Mouse (Mus musculus) cerebellum, postnatal 36 days (tissue): ENCODE results near the gene Phactr3.
A peak's percentile ranks its signal among the peaks of the same experiment; 100 is the strongest.

Source experiments
- DNase-seq, 2 experiments: peaks; one replicate each; pipeline ENCODE4 v3.0.0; 2021 to 2022; ENCODE audit warnings: mixed read lengths in 2 of 2

Phactr3 gene

DNA sequence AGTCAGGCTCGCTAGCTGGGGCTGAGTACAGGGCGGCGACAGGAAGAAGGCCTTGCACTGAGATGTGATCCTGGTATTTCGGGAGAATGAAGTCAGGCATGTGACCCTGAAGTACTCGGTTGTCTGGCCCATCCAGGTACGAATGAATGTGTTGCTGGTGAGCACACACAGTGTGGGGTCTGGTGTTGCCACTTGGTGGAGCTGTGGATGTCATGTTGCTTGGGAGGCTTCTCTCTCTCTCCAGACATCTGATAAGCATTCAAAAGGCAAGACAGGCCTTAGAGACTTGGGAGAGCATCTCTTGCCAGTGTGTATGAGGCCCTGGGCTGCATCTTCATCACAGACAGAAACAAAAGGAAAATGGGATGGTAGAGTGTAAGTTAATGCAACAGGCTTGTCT, 77.3 kb downstream of the Phactr3 start:
- DNase-seq, result no peak

GRCm38 (mm10) chr2:178197542-178197941, 78.8 kb downstream of the Phactr3 start:
- DNase-seq, result no peak

DNA sequence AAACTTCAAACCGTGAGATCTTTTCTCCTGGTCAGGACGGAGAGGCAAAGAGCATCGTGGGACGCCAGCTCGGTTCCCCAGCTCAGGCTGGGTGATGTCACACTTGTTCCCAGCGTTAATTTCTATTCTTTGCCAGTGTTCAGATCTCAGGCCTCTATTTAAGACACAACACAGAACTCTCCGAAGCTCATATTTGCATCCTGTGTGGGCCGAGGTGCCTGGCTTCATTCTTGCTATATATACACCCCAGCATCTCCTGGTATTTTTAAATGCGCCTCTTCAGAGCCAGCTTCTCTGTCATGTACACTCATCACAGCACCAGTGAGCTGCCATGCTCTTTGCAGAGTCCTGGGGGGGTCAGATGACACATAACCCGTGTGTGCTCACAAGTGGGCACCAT, 85.7 kb downstream of the Phactr3 start:
- no peak for DNase-seq

- DNase-seq, result no peak
Measured at GRCm38 (mm10) chr2:178208186-178208600, 89.4 kb downstream of the Phactr3 start.

GRCm38 (mm10) chr2:178213826-178214225, 95.1 kb downstream of the Phactr3 start:
- DNase-seq, result no peak

GRCm38 (mm10) chr2:178214531-178214930, 95.8 kb downstream of the Phactr3 start:
- peak in 1 of 2 experiments; percentile 47 for DNase-seq

DNA sequence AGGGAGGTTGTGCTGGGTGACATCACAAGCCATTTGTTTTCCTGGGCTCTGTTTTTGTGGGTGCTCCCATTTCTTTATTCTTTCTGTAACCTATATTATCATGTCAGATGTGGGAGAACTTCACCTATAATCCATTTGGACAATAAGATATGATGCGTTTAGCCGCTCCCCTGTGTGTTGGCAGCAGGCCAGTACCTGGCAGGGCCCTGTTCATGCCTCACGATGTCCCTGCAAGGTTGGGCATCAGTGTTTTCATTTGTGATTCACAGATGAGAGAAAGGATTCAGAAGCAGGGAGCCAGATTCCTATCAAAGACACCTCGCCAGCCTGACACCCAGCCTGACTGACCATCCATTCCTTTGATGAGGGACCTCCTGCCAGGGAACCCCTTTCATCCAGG, 99.7 kb downstream of the Phactr3 start:
- DNase-seq, result peak; percentile 61 to 65

DNA sequence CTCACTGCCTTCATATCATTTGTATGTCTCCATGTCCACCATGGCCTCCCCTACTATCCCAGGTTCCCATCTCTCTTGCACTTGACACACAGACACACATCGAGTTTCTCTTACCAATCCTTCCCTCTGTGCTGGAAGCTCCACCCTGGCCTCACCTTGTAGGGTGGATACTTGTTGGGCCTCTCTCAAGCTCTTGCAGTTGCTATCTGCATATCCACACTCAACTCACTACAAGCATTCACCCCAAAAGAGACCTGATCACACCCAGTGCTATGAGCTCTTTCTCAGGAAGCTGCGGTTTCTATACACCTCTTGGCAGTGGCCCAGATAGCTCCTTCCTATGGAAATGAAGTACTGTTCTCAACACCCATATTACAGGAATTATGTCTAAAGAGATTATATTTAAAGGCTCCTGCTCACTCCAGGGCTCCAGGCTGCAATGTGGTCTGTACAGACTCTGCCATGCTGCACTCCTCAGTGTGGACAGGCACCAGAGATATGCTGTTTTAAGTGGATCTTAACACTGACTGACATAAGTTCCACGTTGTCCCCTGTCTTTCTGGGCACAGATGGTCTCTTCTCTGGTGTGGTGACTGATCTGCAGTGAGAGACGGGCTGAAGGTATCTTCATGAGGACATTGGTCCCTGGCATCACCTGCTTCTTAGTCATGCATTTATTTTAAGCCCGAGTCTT, 100.8 kb downstream of the Phactr3 start:
- DNase-seq, result peak in 1 of 2 experiments; percentile 47

DNA sequence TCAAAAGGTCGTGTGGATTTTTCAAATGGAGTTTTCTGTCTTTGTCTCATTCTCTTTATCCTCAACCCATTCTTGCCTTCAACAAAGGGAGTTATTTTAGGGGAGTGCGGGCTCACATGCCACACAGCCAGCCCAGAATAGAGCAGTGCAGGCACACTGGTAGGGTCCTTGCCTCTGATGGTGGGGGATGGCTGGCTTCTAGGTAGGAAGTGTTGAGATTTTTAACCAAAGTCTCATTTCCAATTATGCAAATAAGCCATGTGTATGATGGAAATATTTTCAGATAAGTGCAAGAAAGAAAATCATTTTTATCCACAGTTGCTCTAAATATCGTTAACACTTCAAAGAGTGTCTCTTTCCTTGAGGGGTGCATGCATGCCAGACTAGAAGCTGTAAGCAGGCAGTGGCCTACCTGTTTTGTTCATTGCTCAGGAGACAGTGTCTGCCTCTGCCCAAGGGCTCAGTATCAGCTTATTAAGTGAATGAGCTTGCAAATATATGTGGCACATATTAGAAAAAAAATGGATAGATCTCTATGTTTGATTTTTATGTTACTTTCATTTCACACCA, 101.5 kb downstream of the Phactr3 start:
- DNase-seq, result no peak

DNA sequence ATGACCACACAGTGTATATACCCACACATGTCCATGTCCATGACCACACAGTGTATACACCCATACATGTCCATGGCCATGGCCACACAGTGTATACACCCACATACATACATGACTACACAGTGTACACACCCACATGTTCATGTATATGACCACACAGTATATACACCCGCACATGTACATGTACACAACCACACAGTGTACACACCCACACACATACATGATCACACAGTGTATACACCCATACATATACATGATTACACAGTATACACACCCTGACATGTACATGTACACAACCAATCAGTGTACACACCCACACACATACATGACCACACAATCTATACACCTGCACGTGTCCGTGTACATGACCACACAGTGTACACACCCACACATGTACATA, 102.2 kb downstream of the Phactr3 start:
- DNase-seq, result no peak

GRCm38 (mm10) chr2:178229231-178229630, 110.5 kb downstream of the Phactr3 start:
- no peak for DNase-seq

DNA sequence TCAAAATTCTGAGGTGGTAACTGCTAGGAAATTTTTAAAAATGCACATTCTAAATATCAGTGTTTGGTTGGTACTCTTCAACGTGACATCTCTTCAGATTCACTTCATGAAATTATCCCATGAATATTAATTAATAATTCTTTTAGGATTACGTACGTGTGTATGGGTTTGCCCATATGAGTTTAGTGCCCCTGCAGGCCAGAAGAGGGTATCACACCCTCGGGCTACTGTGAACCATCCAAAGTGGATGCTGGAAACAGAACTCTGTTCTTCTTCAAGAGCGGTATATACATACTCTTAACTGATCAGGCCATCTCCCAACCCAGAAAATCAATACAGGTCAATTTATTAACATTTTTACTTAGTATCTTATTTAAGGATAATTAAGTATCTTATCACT, 114.7 kb downstream of the Phactr3 start:
- no peak for DNase-seq

DNA sequence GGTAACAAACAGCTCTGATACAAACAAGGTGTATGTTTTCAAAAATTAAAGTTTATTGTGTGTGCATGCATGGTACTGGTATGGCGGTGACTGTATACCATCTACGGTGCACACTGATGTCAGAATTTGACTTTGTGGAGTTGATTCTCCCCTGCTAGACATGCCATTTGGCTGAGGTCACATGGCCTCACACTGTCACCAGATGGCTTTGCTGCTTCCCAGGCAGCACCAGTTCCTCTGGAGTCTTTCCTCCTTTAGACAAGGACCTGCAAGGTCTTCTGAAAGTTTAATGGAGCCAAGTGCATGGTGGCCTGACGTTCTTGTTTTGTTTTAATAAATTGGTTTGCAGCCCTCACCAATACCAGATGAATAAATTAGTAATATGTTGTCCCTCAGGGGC, 118.3 kb downstream of the Phactr3 start:
- peak; percentile 63 to 68 for DNase-seq

DNA sequence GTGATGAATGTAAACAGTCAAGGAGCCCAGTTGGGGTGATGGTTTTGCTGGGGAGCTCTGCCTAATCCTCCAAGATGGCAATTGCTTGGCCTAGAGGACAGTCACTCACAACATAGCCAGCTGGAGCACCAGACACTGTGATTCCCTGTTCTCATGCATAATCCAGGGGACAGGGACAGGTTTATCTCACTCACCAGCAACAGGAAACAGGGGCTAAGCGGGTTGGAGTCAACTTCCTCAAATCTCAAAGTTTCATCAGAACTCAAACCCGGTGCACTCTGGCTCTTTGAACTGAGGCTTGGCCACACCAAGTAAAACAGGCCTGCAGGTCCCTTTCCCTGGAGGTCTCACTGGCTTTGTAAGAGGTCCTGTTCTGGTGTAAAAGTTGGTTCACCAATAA, 119.7 kb downstream of the Phactr3 start:
- no peak for DNase-seq

- DNase-seq, result no peak
Measured at GRCm38 (mm10) chr2:178240886-178241285, 122.1 kb downstream of the Phactr3 start.

- no peak for DNase-seq
Measured at GRCm38 (mm10) chr2:178241374-178241773, 122.6 kb downstream of the Phactr3 start.

DNA sequence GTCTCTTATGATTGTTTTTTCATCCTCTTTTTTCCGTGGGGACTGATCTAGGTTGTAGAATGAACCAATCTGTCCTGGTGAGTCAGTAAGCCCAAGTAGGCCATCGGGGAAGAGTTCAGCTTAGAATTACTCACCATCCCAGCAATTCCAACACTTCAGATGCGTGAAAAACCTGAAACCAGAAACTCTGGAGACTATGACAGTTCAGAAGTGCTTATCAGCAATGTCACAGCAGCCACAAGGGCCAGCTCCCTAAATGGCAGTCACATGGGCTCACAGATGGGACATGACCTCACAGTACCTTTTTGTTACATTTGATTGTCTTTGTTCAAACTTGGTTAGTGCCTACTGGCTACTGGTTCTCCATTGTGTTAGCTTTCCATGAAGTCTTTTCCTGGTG, 124.2 kb downstream of the Phactr3 start:
- DNase-seq, result no peak

DNA sequence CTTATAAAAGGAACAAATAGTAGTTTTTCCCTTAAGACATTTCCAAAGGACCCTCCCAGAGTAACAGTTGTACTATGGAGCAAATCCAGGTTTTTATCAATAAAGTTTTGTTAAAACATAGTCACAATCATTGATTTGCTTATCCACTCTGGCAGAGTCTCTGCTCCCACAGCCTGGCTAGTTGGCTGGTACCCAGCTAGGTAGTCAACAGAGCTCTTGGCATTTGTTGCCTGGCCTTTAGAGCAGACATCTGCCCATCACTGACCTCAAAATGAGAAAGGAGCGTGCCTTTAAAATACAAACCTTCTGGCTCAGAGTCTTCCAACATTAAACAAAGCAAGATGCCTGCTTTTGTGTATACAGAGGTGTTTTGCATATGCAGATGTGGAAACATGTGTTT, 126.1 kb downstream of the Phactr3 start:
- DNase-seq, result peak; percentile 52 to 55

DNA sequence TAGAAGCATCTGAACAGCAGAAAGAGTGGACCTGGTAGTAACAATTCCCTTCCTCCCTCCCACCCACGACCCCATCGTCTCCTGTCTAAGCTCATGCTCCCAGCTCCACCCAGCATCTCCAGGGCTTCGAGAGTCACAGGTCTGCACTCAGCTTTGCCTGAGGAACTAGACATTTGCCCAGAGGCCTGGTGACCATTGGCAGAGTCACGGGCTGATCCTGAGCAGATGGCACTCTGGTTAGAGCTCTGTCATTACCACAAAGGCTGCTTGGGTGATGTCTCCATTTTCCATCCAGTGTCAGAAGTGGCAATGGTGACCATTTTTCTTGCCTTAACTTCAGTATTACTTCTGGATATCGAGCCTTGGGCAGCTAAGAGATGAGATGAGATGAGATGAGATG, 127.1 kb downstream of the Phactr3 start:
- DNase-seq, result peak; percentile 74 to 75

GRCm38 (mm10) chr2:178246767-178247166, 128.0 kb downstream of the Phactr3 start:
- DNase-seq, result peak in 1 of 2 experiments; percentile 34

GRCm38 (mm10) chr2:178247274-178247673, 128.5 kb downstream of the Phactr3 start:
- DNase-seq, result no peak

- no peak for DNase-seq
Measured at GRCm38 (mm10) chr2:178257117-178257825, 138.5 kb downstream of the Phactr3 start.

DNA sequence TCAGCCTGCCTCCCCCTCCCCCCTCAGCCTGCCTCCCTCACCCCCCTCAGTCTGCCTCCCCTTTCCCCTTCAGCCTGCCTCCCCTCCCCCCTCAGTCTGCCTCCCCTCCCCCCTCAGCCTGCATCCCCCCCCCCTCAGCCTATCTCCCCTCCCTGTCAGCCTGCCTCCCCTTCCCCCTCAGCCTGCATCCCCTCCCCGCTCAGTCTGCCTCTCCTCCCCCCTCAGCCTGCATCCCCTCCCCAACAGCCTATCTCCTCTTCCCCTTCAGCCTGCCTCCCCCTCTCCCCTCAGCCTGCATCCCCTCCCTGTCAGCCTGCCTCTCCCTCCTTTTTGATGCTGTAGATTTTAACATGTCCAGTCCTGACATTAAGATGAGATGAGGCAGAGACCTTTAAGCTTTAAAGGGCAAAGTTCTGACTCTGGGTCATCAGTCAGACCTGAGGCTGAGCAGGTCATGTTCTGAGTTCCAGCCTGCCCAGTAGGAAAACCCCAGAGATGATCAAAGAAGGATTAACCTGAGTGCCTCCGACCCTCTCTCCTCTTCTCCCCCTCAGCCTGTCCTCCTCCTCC, 139.3 kb downstream of the Phactr3 start:
- DNase-seq, result no peak

DNA sequence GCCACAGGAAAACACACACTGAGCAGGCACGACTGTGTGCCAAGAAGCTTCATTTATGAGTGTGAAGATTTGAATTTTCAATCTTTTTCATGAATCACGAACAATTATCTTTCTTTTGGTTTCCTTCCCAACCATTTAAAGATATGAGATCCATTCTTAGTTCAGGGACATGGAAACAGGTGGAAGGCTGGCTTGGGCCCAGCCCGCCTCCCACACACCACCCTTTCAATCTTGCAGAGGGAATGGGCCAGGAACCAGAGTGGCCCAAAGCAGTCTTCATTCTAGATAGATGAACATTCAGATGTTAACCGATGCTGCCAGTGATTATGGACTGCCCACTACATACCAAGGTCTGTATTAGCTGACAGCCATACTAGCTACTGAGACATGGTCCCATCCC, 144.3 kb downstream of the Phactr3 start:
- DNase-seq, result no peak
